Mouse (Mus musculus): ENCODE results near the gene Rassf6. TPM values are rescaled to one million over a fixed set of nuclear protein-coding genes. Genes with fewer than 3 reads are reported as not detected.

The Rassf6 gene
- total and polyA plus RNA-seq, 3 experiments, result 15.1 to 24.5 (median 18.3) TPM

- H3K36me3 ChIP-seq (replicated peaks in 1 of 2; ENCODE audit: control insufficient read depth in 1 of 2, insufficient read depth in 1 of 2, low read length in 1 of 2), result no peaks in the 10 kb centered on the region
- no peak for DNase-seq (ENCODE audit: extremely low read depth)
- no peak overlapping the region for H3K9ac ChIP-seq (ENCODE audit: insufficient read depth, low read depth)
- no peak overlapping the region for H3K4me3 ChIP-seq (replicated peaks in 1 of 3; ENCODE audit: low read depth in 2 of 3, low read length in 2 of 3, poor library complexity in 1 of 3)
- H3K27me3 ChIP-seq (replicated peaks), result no peaks in the 10 kb centered on the region
- H3K9me3 ChIP-seq (replicated peaks; ENCODE audit: low read length), result no peaks in the 10 kb centered on the region
- no peaks in the 10 kb centered on the region for H3K79me2 ChIP-seq (replicated peaks; ENCODE audit: control insufficient read depth, extremely low read depth, insufficient read depth, poor library complexity, severe bottlenecking)
- peaks cover 0 to 5% of the 10 kb centered on the region in 2 experiments; a peak in 2 of 4 replicates for H3K4me1 ChIP-seq (ENCODE audit: control insufficient read depth in 1 of 2, insufficient read depth in 2 of 2)
- in situ Hi-C loops (cut with MboI; ENCODE audit: low pct_ligation_motif_present, low pct_unique_long_range_greater_than_20kb, low sequenced_read_pairs), result no loop called here
- dilution Hi-C loops (cut with MboI; ENCODE audit: extremely low pct_ligation_motif_present, extremely low pct_unique_long_range_greater_than_20kb, low sequenced_read_pairs), result no loop called here
- H3K27ac ChIP-seq (ENCODE audit: insufficient read depth, low read depth), result no peak overlapping the region
- no peak overlapping the region for H3K4me2 ChIP-seq (ENCODE audit: insufficient read depth, low read depth, poor library complexity, severe bottlenecking)
- no peak for TF ChIP-seq MAZ (IDR thresholded peaks at IDR 0.05; ENCODE audit: low read depth, low read length)
- no peak for TF ChIP-seq SMC3 (IDR thresholded peaks at IDR 0.05; ENCODE audit: low read depth, low read length)
- TF ChIP-seq MAX (IDR thresholded peaks at IDR 0.05; ENCODE audit: low read length), result no peak
- no peak for TF ChIP-seq MAFK (IDR thresholded peaks at IDR 0.05; ENCODE audit: insufficient replicate concordance, low read length)
- no peak for TF ChIP-seq JUN (IDR thresholded peaks at IDR 0.05; ENCODE audit: insufficient read depth, low read depth, low read length)
- TF ChIP-seq POLR2A (IDR thresholded peaks at IDR 0.05; ENCODE audit: low read depth, low read length), result no peak
- TF ChIP-seq BHLHE40 (IDR thresholded peaks at IDR 0.05; ENCODE audit: low read depth, low read length), result no peak
- TF ChIP-seq PAX5 (IDR thresholded peaks at IDR 0.05; ENCODE audit: low read length), result no peak
- TF ChIP-seq USF1 (IDR thresholded peaks at IDR 0.05; ENCODE audit: low read depth, low read length), result no peak
- TF ChIP-seq SIN3A (IDR thresholded peaks at IDR 0.05; ENCODE audit: low read length), result no peak
- no peak for TF ChIP-seq JUND (conservative IDR thresholded peaks at IDR 0.05; ENCODE audit: low read depth, low read length)
These were observed 72.1 kb downstream of the Rassf6 start for GRCm38 (mm10) chr5:90568338-90568737.

DNA sequence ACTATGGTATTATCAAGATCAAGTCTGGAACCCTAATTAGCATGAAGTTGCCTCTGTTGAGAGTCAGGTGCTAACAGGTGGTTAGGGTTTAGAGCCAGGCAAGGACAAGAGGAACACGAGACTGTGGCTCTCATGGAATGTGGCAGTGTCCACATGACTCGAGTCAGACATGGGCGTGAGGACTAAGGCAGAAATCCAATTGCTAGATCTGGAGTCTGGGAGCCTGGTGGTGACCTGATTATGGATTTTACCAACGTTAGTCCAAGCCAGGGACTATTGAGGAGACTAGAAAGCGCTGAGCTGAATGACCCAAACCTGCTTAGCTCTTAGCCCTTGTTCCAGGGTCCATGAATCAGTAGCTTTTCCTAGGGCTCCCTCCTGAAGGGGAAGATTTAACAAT, 72.7 kb downstream of the Rassf6 start:
- Histone ChIP-seq H3K27ac (ENCODE audit: insufficient read depth, low read depth) (no peak overlapping the region), H3K36me3 (replicated peaks in 1 of 2; ENCODE audit: control insufficient read depth in 1 of 2, insufficient read depth in 1 of 2, low read length in 1 of 2) (no peaks in the 10 kb centered on the region), H3K4me3 (replicated peaks in 1 of 3; ENCODE audit: low read depth in 2 of 3, low read length in 2 of 3, poor library complexity in 1 of 3) (no peak overlapping the region), H3K79me2 (replicated peaks; ENCODE audit: control insufficient read depth, extremely low read depth, insufficient read depth, poor library complexity, severe bottlenecking) (no peaks in the 10 kb centered on the region), H3K4me1 (ENCODE audit: control insufficient read depth in 1 of 2, insufficient read depth in 2 of 2) (peaks cover 0 to 5% of the 10 kb centered on the region in 2 experiments; a peak in 2 of 4 replicates), H3K9me3 (replicated peaks; ENCODE audit: low read length) (no peaks in the 10 kb centered on the region), H3K9ac (ENCODE audit: insufficient read depth, low read depth) (no peak overlapping the region), H3K27me3 (replicated peaks) (no peaks in the 10 kb centered on the region), H3K4me2 (ENCODE audit: insufficient read depth, low read depth, poor library complexity, severe bottlenecking) (no peak overlapping the region)
- in situ Hi-C loops (cut with MboI; ENCODE audit: low pct_ligation_motif_present, low pct_unique_long_range_greater_than_20kb, low sequenced_read_pairs) (no loop called here), dilution Hi-C loops (cut with MboI; ENCODE audit: extremely low pct_ligation_motif_present, extremely low pct_unique_long_range_greater_than_20kb, low sequenced_read_pairs) (no loop called here)
- no peak for TF ChIP-seq E2F4 (IDR thresholded peaks at IDR 0.05; ENCODE audit: insufficient replicate concordance, low read depth, low read length)
- no peak for DNase-seq (ENCODE audit: extremely low read depth)

GRCm38 (mm10) chr5:90565205-90565604, 75.3 kb downstream of the Rassf6 start:
- Histone ChIP-seq H3K9ac (ENCODE audit: insufficient read depth, low read depth) (no peak overlapping the region), H3K27ac (ENCODE audit: insufficient read depth, low read depth) (no peak overlapping the region), H3K27me3 (replicated peaks) (no peaks in the 10 kb centered on the region), H3K4me1 (ENCODE audit: control insufficient read depth in 1 of 2, insufficient read depth in 2 of 2) (0 out of 4 replicates have a peak, but pooled peaks cover 0 to 6% of the 10 kb centered on the region in 2 experiments), H3K9me3 (replicated peaks; ENCODE audit: low read length) (no peaks in the 10 kb centered on the region), H3K36me3 (replicated peaks in 1 of 2; ENCODE audit: control insufficient read depth in 1 of 2, insufficient read depth in 1 of 2, low read length in 1 of 2) (no peaks in the 10 kb centered on the region), H3K4me3 (replicated peaks in 1 of 3; ENCODE audit: low read depth in 2 of 3, low read length in 2 of 3, poor library complexity in 1 of 3) (no peak overlapping the region), H3K4me2 (ENCODE audit: insufficient read depth, low read depth, poor library complexity, severe bottlenecking) (no peak overlapping the region), H3K79me2 (replicated peaks; ENCODE audit: control insufficient read depth, extremely low read depth, insufficient read depth, poor library complexity, severe bottlenecking) (no peaks in the 10 kb centered on the region)
- in situ Hi-C loops (cut with MboI; ENCODE audit: low pct_ligation_motif_present, low pct_unique_long_range_greater_than_20kb, low sequenced_read_pairs) (no loop called here), dilution Hi-C loops (cut with MboI; ENCODE audit: extremely low pct_ligation_motif_present, extremely low pct_unique_long_range_greater_than_20kb, low sequenced_read_pairs) (no loop called here)
- TF ChIP-seq ELF1 (IDR thresholded peaks at IDR 0.05; ENCODE audit: low read depth, low read length) (no peak), ZNF384 (IDR thresholded peaks at IDR 0.05; ENCODE audit: low read depth, low read length) (no peak), IRF4 (IDR thresholded peaks at IDR 0.05; ENCODE audit: low read depth, low read length) (no peak), CHD1 (IDR thresholded peaks at IDR 0.05; ENCODE audit: low read depth, low read length) (no peak), SIN3A (IDR thresholded peaks at IDR 0.05; ENCODE audit: low read length) (no peak), ZKSCAN1 (IDR thresholded peaks at IDR 0.05; ENCODE audit: borderline replicate concordance, low read depth, low read length) (no peak), TBP (conservative IDR thresholded peaks at IDR 0.05; ENCODE audit: low read depth, low read length) (no peak), E2F4 (IDR thresholded peaks at IDR 0.05; ENCODE audit: insufficient replicate concordance, low read depth, low read length) (no peak), USF1 (IDR thresholded peaks at IDR 0.05; ENCODE audit: low read depth, low read length) (no peak), PAX5 (IDR thresholded peaks at IDR 0.05; ENCODE audit: low read length) (no peak), MAX (IDR thresholded peaks at IDR 0.05; ENCODE audit: low read length) (no peak), ETS1 (conservative IDR thresholded peaks at IDR 0.05; ENCODE audit: low read depth, low read length) (no peak), KAT2A (IDR thresholded peaks at IDR 0.05; ENCODE audit: insufficient replicate concordance, low read length) (no peak), USF2 (conservative IDR thresholded peaks at IDR 0.05; ENCODE audit: low read depth, low read length) (no peak), MYC (IDR thresholded peaks at IDR 0.05; ENCODE audit: low read depth, low read length) (no peak), ZC3H11A (IDR thresholded peaks at IDR 0.05; ENCODE audit: low read depth, low read length) (no peak), SMC3 (IDR thresholded peaks at IDR 0.05; ENCODE audit: low read depth, low read length) (no peak), RAD21 (IDR thresholded peaks at IDR 0.05; ENCODE audit: low read depth, low read length) (no peak), MAFK (IDR thresholded peaks at IDR 0.05; ENCODE audit: insufficient replicate concordance, low read length) (no peak)
- no peak for DNase-seq (ENCODE audit: extremely low read depth)

Data from CH12.LX (cell line).